Mouse (Mus musculus) cerebellum, adult 2 months (tissue): Measurements from ENCODE around the gene Sema5a.

Experiments
- CTCF ChIP-seq: fragments of 200-500 bp; IDR thresholded peaks from 2 replicates; pipeline ENCODE4 v1.5.1; 2011; ENCODE audit warnings: low read depth, mild to moderate bottlenecking, control low read depth, low read length, moderate library complexity, borderline replicate concordance; ENCODE audit not compliant: insufficient read depth
- POLR2A ChIP-seq: fragments of 200-500 bp; IDR thresholded peaks from 2 replicates; pipeline ENCODE4 v1.6.1; 2011; ENCODE audit warnings: low read length, control low read depth, borderline replicate concordance; ENCODE audit not compliant: insufficient read depth

DNA sequence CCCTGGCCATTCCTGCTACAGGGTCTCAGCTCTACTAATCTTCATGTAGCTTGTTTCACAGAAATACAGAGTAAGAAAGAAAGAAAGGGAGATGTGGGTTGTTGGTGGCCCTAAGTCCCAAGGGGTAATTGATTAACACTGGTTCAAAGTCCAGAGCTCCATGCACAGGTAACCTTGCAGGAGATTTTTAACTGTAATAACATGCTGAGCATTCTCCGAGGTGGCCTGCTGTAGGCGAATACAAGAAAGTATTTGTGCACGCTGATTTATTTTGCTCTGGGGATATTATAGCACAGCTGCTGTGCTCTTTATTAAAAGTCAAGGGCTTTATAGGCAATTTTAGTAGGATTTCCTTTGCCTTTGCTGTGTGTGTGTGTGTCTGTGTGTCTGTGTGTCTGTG is 393.3 kb downstream of the Sema5a start:
- TF ChIP-seq POLR2A (no peak), CTCF (no peak)
